Mouse (Mus musculus): ENCODE measurements at regions not wholly inside any gene's neighbourhood (a gene's known extent, or its start where the extent isn't known, plus 50 kb on each side); places are given as distances from the start of the nearest gene placed in this dataset.
A peak's percentile ranks its signal among the peaks of the same experiment; 100 is the strongest.

DNA sequence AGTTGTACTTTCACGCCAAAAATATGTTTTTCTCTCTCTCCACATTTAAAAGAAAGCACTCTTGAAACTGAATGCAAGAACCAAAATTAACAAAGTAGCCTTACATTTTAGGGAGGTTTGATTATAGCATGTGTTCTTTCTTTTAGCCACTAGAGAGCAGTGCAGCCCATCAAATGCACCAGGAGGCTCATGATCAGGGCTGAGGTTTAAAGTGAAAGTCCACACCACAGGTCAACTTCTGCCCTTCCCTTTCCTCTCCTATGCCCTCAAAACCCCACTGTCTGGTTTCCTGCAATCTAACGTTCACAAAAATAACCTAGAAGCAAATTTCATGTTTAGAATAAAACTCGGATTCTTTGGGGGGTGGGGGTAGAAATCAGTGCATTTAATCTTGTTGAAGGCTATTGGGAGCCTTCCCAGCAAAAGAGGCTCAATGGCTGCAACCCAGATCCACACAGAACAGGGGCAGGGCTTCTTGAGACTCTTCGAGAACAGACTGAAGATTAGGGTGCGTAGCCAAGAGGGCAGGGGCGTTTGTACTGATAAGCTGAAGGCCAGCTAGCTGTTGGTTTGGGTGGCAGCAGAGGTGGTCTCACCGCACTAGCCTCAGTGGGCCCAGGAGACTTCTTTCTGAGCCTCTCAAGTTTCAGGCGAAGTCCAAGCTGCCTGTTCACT, 59.3 kb upstream of the Zfp770 start:
- DNase-seq (ENCODE audit: low read depth, low spot score), result peak; percentile 48

DNA sequence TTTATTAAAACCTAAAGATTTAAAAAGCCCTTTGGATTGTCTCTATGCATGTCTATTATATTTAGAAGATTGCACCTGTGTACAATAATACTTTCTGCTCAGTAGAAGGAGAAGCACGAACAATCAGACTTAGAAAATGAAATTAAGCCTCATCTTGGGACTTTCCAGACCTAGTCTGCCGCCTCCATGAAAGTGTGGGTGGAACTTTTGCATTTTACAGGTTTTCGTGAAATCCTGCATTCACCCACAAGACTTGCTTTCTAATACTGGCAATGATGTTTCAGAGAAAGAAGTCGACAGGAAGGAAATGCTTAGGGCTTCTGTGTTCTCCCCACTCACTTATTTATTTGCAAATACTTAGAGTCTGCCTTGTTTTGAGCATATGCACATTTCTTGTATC, 58.3 kb upstream of the Zfp770 start:
- no peak for DNase-seq (ENCODE audit: low read depth, low spot score)
